Mouse (Mus musculus) midbrain, embryonic 16.5 days (tissue): ENCODE results near the gene Wnt10b. TPM values are rescaled to one million over a fixed set of nuclear protein-coding genes. Genes with fewer than 3 reads are reported as not detected.

Experiments used
- ATAC-seq: fragments of 200-750 bp; cut with Nextera tagmentation; 2 replicates; pipeline ENCODE4 v1.8.0; 2017; ENCODE audit warnings: moderate TSS enrichment
- H3K27ac ChIP-seq: fragments of 300-500 bp; sonication (generic); 2 replicates; pipeline ENCODE4 v1.5.1; 2014; ENCODE audit warnings: mild to moderate bottlenecking, low read length, mixed read lengths
- H3K27me3 ChIP-seq: fragments of 300-500 bp; sonication (generic); 2 replicates; pipeline ENCODE4 v1.6.1; 2014; ENCODE audit warnings: low read depth, low read length, mixed read lengths; ENCODE audit not compliant: control insufficient read depth, insufficient read depth
- H3K36me3 ChIP-seq: fragments of 300-500 bp; sonication (generic); 2 replicates; pipeline ENCODE4 v1.6.1; 2014; ENCODE audit warnings: mild to moderate bottlenecking, low read length, moderate library complexity, mixed read lengths; ENCODE audit not compliant: control insufficient read depth, insufficient read depth
- H3K4me1 ChIP-seq: fragments of 300-500 bp; sonication (generic); 2 replicates; pipeline ENCODE4 v1.6.1; 2014; ENCODE audit warnings: mild to moderate bottlenecking, low read length, mixed read lengths; ENCODE audit not compliant: control insufficient read depth, insufficient read depth
- H3K4me2 ChIP-seq: fragments of 300-500 bp; sonication (generic); 2 replicates; pipeline ENCODE4 v1.6.1; 2014; ENCODE audit warnings: mild to moderate bottlenecking, low read length, mixed read lengths
- H3K4me3 ChIP-seq: fragments of 300-500 bp; sonication (generic); 2 replicates; pipeline ENCODE4 v1.5.1; 2014; ENCODE audit warnings: low read depth, mild to moderate bottlenecking, low read length, moderate library complexity, mixed read lengths
- H3K9ac ChIP-seq: fragments of 300-500 bp; sonication (generic); 2 replicates; pipeline ENCODE4 v1.6.1; 2014; ENCODE audit warnings: low read depth, low read length, mixed read lengths
- H3K9me3 ChIP-seq: fragments of 300-500 bp; sonication (generic); replicated peaks from 2 replicates; pipeline ENCODE4 v1.6.1; 2014; ENCODE audit warnings: mild to moderate bottlenecking, low read length, mixed read lengths; ENCODE audit not compliant: control insufficient read depth, poor library complexity, severe bottlenecking
- WGBS: fragments of 180-500 bp; shearing (Covaris S2); extraction: QIAGEN DNeasy Blood & Tissue Kit; methylation state at CpG from one replicate; pipeline ENCODE4 v1.1.7; 2014; 5-methylcytosine and 5-hydroxymethylcytosine counted together
- polyA plus RNA-seq: library from polyadenylated mRNA; unstranded; fragments of >200 nt; fragmentation: Nextera tagmentation; extraction: Ambion mirVana; gene quantifications from 2 replicates; pipeline ENCODE4 v1.2.1, GENCODE M21; 2015

The Wnt10b gene
- polyA plus RNA-seq, 1 experiment from 2014 or later: not detected

- H3K4me3 ChIP-seq: peak overlapping the region; percentile 9; the same call in 1 of the 2 replicates
- under 1% methylated on average over 12 of the region's 12 CpGs for WGBS
- peak overlapping the region; percentile 33; the same call in 1 of the 2 replicates for H3K4me2 ChIP-seq
- no peaks in the 10 kb centered on the region for H3K9me3 ChIP-seq
- peaks cover 90% of the 10 kb centered on the region for H3K27me3 ChIP-seq
- H3K4me1 ChIP-seq: peaks cover 12% of the 10 kb centered on the region; the same call in 1 of the 2 replicates
- no peak overlapping the region for H3K27ac ChIP-seq
- ATAC-seq: no peak
- no peaks in the 10 kb centered on the region for H3K36me3 ChIP-seq
- no peak overlapping the region for H3K9ac ChIP-seq
Measured at GRCm38 (mm10) chr15:98791221-98791620, 13.3 kb upstream of the Wnt10b start.

- peaks cover 12% of the 10 kb centered on the region; the same call in 1 of the 2 replicates for H3K4me1 ChIP-seq
- ATAC-seq: no peak
- H3K9ac ChIP-seq: no peak overlapping the region
- peaks cover 86% of the 10 kb centered on the region for H3K27me3 ChIP-seq
- H3K36me3 ChIP-seq: no peaks in the 10 kb centered on the region
- WGBS: 0% methylated on average over 23 of the region's 23 CpGs
- H3K9me3 ChIP-seq: no peaks in the 10 kb centered on the region; the same call in 1 of the 2 replicates
- no peak overlapping the region for H3K27ac ChIP-seq
- H3K4me3 ChIP-seq: peak overlapping the region; percentile 9
- peak overlapping the region; percentile 33; the same call in 1 of the 2 replicates for H3K4me2 ChIP-seq
Measured at GRCm38 (mm10) chr15:98790761-98791160, 12.8 kb upstream of the Wnt10b start.

- no peaks in the 10 kb centered on the region; the same call in 1 of the 2 replicates for H3K9me3 ChIP-seq
- 0 out of 2 replicates have a peak within 1 kb of the TSS, but pooled peaks have one; percentile 17 for H3K4me2 ChIP-seq
- H3K4me3 ChIP-seq: peak within 1 kb of the TSS; percentile 9; the same call in 1 of the 2 replicates
- H3K36me3 ChIP-seq: no peaks in the 10 kb centered on the region
- H3K9ac ChIP-seq: no peak within 1 kb of the TSS
- peaks cover 77% of the 10 kb centered on the region for H3K27me3 ChIP-seq
- ATAC-seq: 0 out of 2 replicates have a peak, but pooled peaks have one; percentile 22
- H3K27ac ChIP-seq: no peak within 1 kb of the TSS
- 2% methylated on average over 41 of the region's 51 CpGs for WGBS
- H3K4me1 ChIP-seq: peaks cover 12% of the 10 kb centered on the region; the same call in 1 of the 2 replicates
Measured at GRCm38 (mm10) chr15:98789661-98790535, 11.9 kb upstream of the Wnt10b start, which contains the start of gene Wnt1. Gene Wnt1, plus strand, starts transcription at chr15:98789857.

- Histone ChIP-seq H3K27ac (no peak overlapping the region), H3K4me1 (peaks cover 12% of the 10 kb centered on the region; the same call in 1 of the 2 replicates), H3K9ac (no peak overlapping the region), H3K9me3 (no peaks in the 10 kb centered on the region; the same call in 1 of the 2 replicates), H3K36me3 (no peaks in the 10 kb centered on the region), H3K27me3 (peaks cover 69% of the 10 kb centered on the region), H3K4me2 (no peak overlapping the region), H3K4me3 (no peak overlapping the region)
- WGBS: 10% methylated on average over 24 of the region's 24 CpGs
- no peak for ATAC-seq
Measured at GRCm38 (mm10) chr15:98788972-98789660, 11.2 kb upstream of the Wnt10b start.

- Histone ChIP-seq H3K27me3 (peaks cover 59% of the 10 kb centered on the region), H3K4me1 (peaks cover 10% of the 10 kb centered on the region; the same call in 1 of the 2 replicates), H3K27ac (no peak overlapping the region), H3K4me3 (no peak overlapping the region), H3K9me3 (no peaks in the 10 kb centered on the region; the same call in 1 of the 2 replicates), H3K36me3 (no peaks in the 10 kb centered on the region), H3K4me2 (no peak overlapping the region), H3K9ac (no peak overlapping the region)
- no peak for ATAC-seq
- WGBS: 44% methylated on average over 4 of the region's 4 CpGs
Measured at GRCm38 (mm10) chr15:98787930-98788329, 10.0 kb upstream of the Wnt10b start.

- WGBS: 38% methylated on average over 7 of the region's 7 CpGs
- H3K9ac ChIP-seq: no peak overlapping the region
- H3K9me3 ChIP-seq: no peaks in the 10 kb centered on the region; the same call in 1 of the 2 replicates
- no peak overlapping the region for H3K27ac ChIP-seq
- H3K4me2 ChIP-seq: no peak overlapping the region
- H3K27me3 ChIP-seq: peaks cover 53% of the 10 kb centered on the region
- H3K36me3 ChIP-seq: no peaks in the 10 kb centered on the region
- no peak overlapping the region for H3K4me3 ChIP-seq
- ATAC-seq: no peak
- H3K4me1 ChIP-seq: peaks cover 3% of the 10 kb centered on the region; the same call in 1 of the 2 replicates
Measured at GRCm38 (mm10) chr15:98785744-98786143, 7.8 kb upstream of the Wnt10b start.

- H3K27ac ChIP-seq: no peak overlapping the region
Measured at GRCm38 (mm10) chr15:98781166-98781565, 3.2 kb upstream of the Wnt10b start.

GRCm38 (mm10) chr15:98780573-98780972 lies 2.6 kb upstream of the Wnt10b start:
- Histone ChIP-seq H3K27me3 (peaks cover 61% of the 10 kb centered on the region), H3K36me3 (no peaks in the 10 kb centered on the region), H3K9ac (no peak overlapping the region), H3K9me3 (no peaks in the 10 kb centered on the region; the same call in 1 of the 2 replicates), H3K27ac (no peak overlapping the region), H3K4me2 (no peak overlapping the region), H3K4me1 (peaks cover 12% of the 10 kb centered on the region; the same call in 1 of the 2 replicates), H3K4me3 (no peak overlapping the region)
- 4% methylated on average over 13 of the region's 13 CpGs for WGBS
- ATAC-seq: no peak

More at GRCm38 (mm10) chr15:98781166-98781565, 3.2 kb upstream of the Wnt10b start:
- WGBS: 27% methylated on average over 6 of the region's 6 CpGs
- Histone ChIP-seq H3K9me3 (no peaks in the 10 kb centered on the region; the same call in none of the 2 replicates), H3K27me3 (peaks cover 55% of the 10 kb centered on the region), H3K9ac (no peak overlapping the region), H3K4me3 (no peak overlapping the region), H3K4me1 (peaks cover 11% of the 10 kb centered on the region; the same call in 1 of the 2 replicates), H3K36me3 (no peaks in the 10 kb centered on the region), H3K4me2 (no peak overlapping the region)
- ATAC-seq: no peak
